Mouse (Mus musculus): ENCODE results near the gene Gm49673.
A peak's percentile ranks its signal among the peaks of the same experiment; 100 is the strongest.
"Not testable (repeated sequence)": the region's sequence is repeated elsewhere in the genome, so short reads cannot be mapped to it uniquely, and the experiment has no call there.

The Gm49673 gene

GRCm38 (mm10) chr17:8129578-8129977 lies 18.0 kb downstream of the Gm49673 start:
- DNase-seq: not testable (repeated sequence)

- not testable (repeated sequence) for DNase-seq
These were observed 19.1 kb downstream of the Gm49673 start for GRCm38 (mm10) chr17:8128326-8128993.

- not testable (repeated sequence) for DNase-seq
These were observed 23.0 kb downstream of the Gm49673 start for GRCm38 (mm10) chr17:8124586-8124985.

GRCm38 (mm10) chr17:8122974-8123373 lies 24.6 kb downstream of the Gm49673 start:
- not testable (repeated sequence) for DNase-seq

GRCm38 (mm10) chr17:8116928-8117327 lies 30.7 kb downstream of the Gm49673 start:
- DNase-seq: not testable (repeated sequence)

GRCm38 (mm10) chr17:8116378-8116777 lies 31.2 kb downstream of the Gm49673 start:
- DNase-seq: peak; percentile 59

- DNase-seq: not testable (repeated sequence)
These were observed 35.4 kb downstream of the Gm49673 start for GRCm38 (mm10) chr17:8112199-8112598.

GRCm38 (mm10) chr17:8101297-8101609 lies 46.3 kb downstream of the Gm49673 start:
- not testable (repeated sequence) for DNase-seq

- DNase-seq: not testable (repeated sequence)
These were observed 46.9 kb downstream of the Gm49673 start for GRCm38 (mm10) chr17:8100405-8101296.

GRCm38 (mm10) chr17:8096199-8096598 lies 51.4 kb downstream of the Gm49673 start:
- not testable (repeated sequence) for DNase-seq

GRCm38 (mm10) chr17:8095653-8096052 lies 51.9 kb downstream of the Gm49673 start:
- peak; percentile 45 for DNase-seq

- DNase-seq: not testable (repeated sequence)
These were observed 54.8 kb downstream of the Gm49673 start for GRCm38 (mm10) chr17:8092537-8093526.

GRCm38 (mm10) chr17:8091320-8091719 lies 56.3 kb downstream of the Gm49673 start:
- DNase-seq: not testable (repeated sequence)

GRCm38 (mm10) chr17:8069847-8070246 lies 77.7 kb downstream of the Gm49673 start:
- DNase-seq: not testable (repeated sequence)

- not testable (repeated sequence) for DNase-seq
These were observed 90.9 kb downstream of the Gm49673 start for GRCm38 (mm10) chr17:8056637-8057138.

- not testable (repeated sequence) for DNase-seq
These were observed 91.5 kb downstream of the Gm49673 start for GRCm38 (mm10) chr17:8055919-8056589.

- peak; percentile 85 for DNase-seq
These were observed 96.3 kb downstream of the Gm49673 start for GRCm38 (mm10) chr17:8051247-8051646.

- not testable (repeated sequence) for DNase-seq
These were observed 97.4 kb downstream of the Gm49673 start for GRCm38 (mm10) chr17:8050218-8050617.

GRCm38 (mm10) chr17:8046178-8046577 lies 101.4 kb downstream of the Gm49673 start:
- peak; percentile 66 for DNase-seq

GRCm38 (mm10) chr17:8041197-8041596 lies 106.4 kb downstream of the Gm49673 start:
- DNase-seq: not testable (repeated sequence)

GRCm38 (mm10) chr17:8039916-8040635 lies 107.5 kb downstream of the Gm49673 start:
- not testable (repeated sequence) for DNase-seq

Measured in kidney, postnatal 14 days (tissue).